Mouse (Mus musculus) forebrain, embryonic 12.5 days (tissue): ENCODE measurements at regions not wholly inside any gene's neighbourhood (a gene's known extent, or its start where the extent isn't known, plus 50 kb on each side); places are given as distances from the start of the nearest gene placed in this dataset.
A peak's percentile ranks its signal among the peaks of the same experiment; 100 is the strongest.

ENCODE experiments used
- ATAC-seq: fragments of 200-750 bp; cut with Nextera tagmentation; 2 replicates; pipeline ENCODE4 v1.8.0; 2017; ENCODE audit warnings: moderate TSS enrichment; ENCODE audit not compliant: low FRiP score
- H3K27ac ChIP-seq: fragments of 300-500 bp; sonication (generic); 2 replicates; pipeline ENCODE4 v1.5.1; 2016; ENCODE audit warnings: mild to moderate bottlenecking
- H3K27me3 ChIP-seq: fragments of 300-500 bp; sonication (generic); 2 replicates; pipeline ENCODE4 v1.6.1; 2016; ENCODE audit warnings: mild to moderate bottlenecking
- H3K36me3 ChIP-seq: fragments of 300-500 bp; sonication (generic); replicated peaks from 2 replicates; pipeline ENCODE4 v1.6.1; 2016; ENCODE audit warnings: mild to moderate bottlenecking
- H3K4me1 ChIP-seq: fragments of 300-500 bp; sonication (generic); 2 replicates; pipeline ENCODE4 v1.6.1; 2016
- H3K4me2 ChIP-seq: fragments of 300-500 bp; sonication (generic); 2 replicates; pipeline ENCODE4 v1.6.1; 2016; ENCODE audit warnings: mild to moderate bottlenecking, moderate library complexity
- H3K4me3 ChIP-seq: fragments of 300-500 bp; sonication (generic); replicated peaks from 2 replicates; pipeline ENCODE4 v1.5.1; 2016; ENCODE audit warnings: mild to moderate bottlenecking
- H3K9ac ChIP-seq: fragments of 300-500 bp; sonication (generic); 2 replicates; pipeline ENCODE4 v1.6.1; 2016; ENCODE audit warnings: mild to moderate bottlenecking
- H3K9me3 ChIP-seq: fragments of 300-500 bp; sonication (generic); 2 replicates; pipeline ENCODE4 v1.6.1; 2016
- WGBS: fragments of 180-500 bp; shearing (Covaris S2); methylation state at CpG from one replicate; pipeline ENCODE4 v1.1.7; 2016; 5-methylcytosine and 5-hydroxymethylcytosine counted together

DNA sequence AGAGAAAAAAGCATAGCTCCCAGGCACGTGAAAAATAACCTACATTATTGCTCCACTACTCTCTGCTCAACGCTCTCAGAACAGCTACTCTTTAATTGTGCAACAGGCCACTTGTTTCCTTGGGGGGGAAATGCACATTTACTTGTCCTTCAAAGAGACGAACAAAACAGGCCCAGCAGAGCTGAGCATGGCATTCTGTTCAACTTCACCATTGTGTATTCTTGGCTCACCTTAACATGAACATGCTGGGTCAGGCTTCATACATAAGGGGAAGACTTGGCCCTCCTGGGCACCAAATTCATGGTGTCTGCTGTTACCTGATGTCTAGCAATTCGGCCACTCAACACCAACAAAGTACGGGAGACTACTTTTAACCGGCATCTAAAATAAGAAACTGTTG is 618.3 kb downstream of the Ipo11 start:
- no peak overlapping the region for H3K4me3 ChIP-seq
- no peaks in the 10 kb centered on the region for H3K27me3 ChIP-seq
- no peak overlapping the region for H3K9ac ChIP-seq
- no peak overlapping the region for H3K4me2 ChIP-seq
- H3K9me3 ChIP-seq, result no peaks in the 10 kb centered on the region
- WGBS, result 51% methylated on average over 6 of the region's 6 CpGs
- peaks cover 9% of the 10 kb centered on the region for H3K4me1 ChIP-seq
- ATAC-seq, result peak; percentile 55; the same call in 1 of the 2 replicates
- peak overlapping the region; percentile 56; the same call in 1 of the 2 replicates for H3K27ac ChIP-seq
- no peaks in the 10 kb centered on the region for H3K36me3 ChIP-seq

DNA sequence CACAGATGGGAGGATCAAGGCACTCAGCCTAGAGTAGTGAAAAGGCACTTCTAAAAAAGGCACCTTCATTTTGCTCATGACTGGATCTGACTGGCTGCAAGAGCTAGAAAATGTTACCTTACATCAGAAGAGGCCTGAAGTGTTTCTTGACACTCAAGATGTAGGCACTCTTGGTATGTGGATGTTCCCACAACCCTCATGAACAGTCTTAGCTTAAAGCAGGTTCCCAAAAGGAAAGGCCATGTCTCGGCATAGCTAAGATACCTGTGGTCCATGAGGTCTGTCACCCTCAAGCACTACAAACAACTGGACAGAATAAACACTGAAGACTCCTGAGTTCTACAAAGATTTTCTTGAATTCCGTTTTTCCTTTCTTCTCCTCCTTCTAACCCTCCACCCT is 619.5 kb downstream of the Ipo11 start:
- no peak overlapping the region for H3K4me2 ChIP-seq
- ATAC-seq, result no peak
- H3K9me3 ChIP-seq, result no peaks in the 10 kb centered on the region
- no peak overlapping the region for H3K4me3 ChIP-seq
- no peak overlapping the region for H3K9ac ChIP-seq
- H3K27ac ChIP-seq, result no peak overlapping the region
- H3K4me1 ChIP-seq, result peaks cover 9% of the 10 kb centered on the region
- no peaks in the 10 kb centered on the region for H3K36me3 ChIP-seq
- H3K27me3 ChIP-seq, result no peaks in the 10 kb centered on the region
- 85% methylated on average over 2 of the region's 2 CpGs for WGBS

DNA sequence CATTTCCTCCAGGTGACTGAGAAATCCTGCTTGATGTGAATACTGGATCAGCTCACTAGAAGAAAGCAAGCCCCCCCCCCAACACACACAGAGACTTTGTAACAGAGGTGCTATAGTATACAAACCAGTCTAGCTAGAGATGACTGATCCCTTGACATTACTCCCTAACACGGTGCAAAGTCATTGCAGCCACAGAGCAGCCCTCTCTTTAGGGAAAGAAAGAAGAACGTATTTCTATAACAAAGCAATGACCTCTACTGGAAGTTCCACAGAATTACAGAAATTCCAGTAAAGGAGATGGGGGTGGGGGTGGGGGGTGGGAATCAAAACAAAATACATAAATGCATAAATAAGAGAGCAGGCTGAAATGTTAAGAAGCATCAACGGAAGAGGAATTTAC is 655.6 kb downstream of the Ipo11 start:
- no peak overlapping the region for H3K9ac ChIP-seq
- H3K4me1 ChIP-seq, result no peaks in the 10 kb centered on the region
- no peaks in the 10 kb centered on the region for H3K36me3 ChIP-seq
- ATAC-seq, result peak; percentile 30; the same call in 1 of the 2 replicates
- H3K27me3 ChIP-seq, result no peaks in the 10 kb centered on the region
- no peak overlapping the region for H3K27ac ChIP-seq
- H3K4me2 ChIP-seq, result no peak overlapping the region
- no peak overlapping the region for H3K4me3 ChIP-seq
- 53% methylated on average over 3 of the region's 3 CpGs for WGBS
- H3K9me3 ChIP-seq, result no peaks in the 10 kb centered on the region

GRCm38 (mm10) chr13:106259874-106260273 is 676.9 kb downstream of the Ipo11 start:
- ATAC-seq, result no peak
- Histone ChIP-seq H3K27me3 (no peaks in the 10 kb centered on the region), H3K4me1 (no peaks in the 10 kb centered on the region), H3K4me3 (no peak overlapping the region), H3K36me3 (no peaks in the 10 kb centered on the region), H3K27ac (no peak overlapping the region), H3K4me2 (no peak overlapping the region), H3K9ac (no peak overlapping the region), H3K9me3 (no peaks in the 10 kb centered on the region)
- 75% methylated on average over 1 of the region's 1 CpGs for WGBS
